Mouse (Mus musculus) gastrocnemius, postnatal 14 days (tissue): ENCODE measurements at regions not wholly inside any gene's neighbourhood (a gene's known extent, or its start where the extent isn't known, plus 50 kb on each side); places are given as distances from the start of the nearest gene placed in this dataset.

Experiments used
- DNase-seq: peaks from one replicate; pipeline ENCODE4 v3.0.0; 2021; ENCODE audit warnings: mixed read lengths
- intact Hi-C: fragments of 180-260 bp; cut with DNase I; formaldehyde crosslinking; loops from one replicate; pipeline ENCODE4 v1.15.1; 2025; ENCODE audit warnings: low total_unique reads

- intact Hi-C loops: no loop called here
- DNase-seq: no peak
These were observed 54.4 kb upstream of the Cnih3 start for GRCm38 (mm10) chr1:181298063-181298462.

GRCm38 (mm10) chr1:181299075-181299665 is 53.3 kb upstream of the Cnih3 start:
- intact Hi-C loops: no loop called here
- no peak for DNase-seq

DNA sequence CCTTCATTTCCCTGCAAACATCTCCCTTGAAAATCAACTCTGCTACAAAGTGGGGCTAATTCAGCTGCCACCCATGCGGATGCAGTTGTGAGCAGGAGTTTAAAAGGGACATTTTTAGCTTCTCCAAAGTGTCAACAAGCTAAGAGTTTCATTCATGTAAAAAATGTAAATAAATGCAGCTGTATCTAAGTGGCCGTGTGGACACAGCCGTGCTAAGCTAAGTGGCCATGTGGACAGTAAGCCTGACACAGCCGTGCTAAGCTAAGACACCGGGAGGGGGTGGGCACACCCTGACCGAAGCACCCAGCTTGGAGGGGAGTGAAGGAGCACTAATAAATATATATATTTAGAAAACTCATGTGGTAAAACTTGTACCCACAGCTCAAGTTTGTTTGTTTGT is 52.6 kb upstream of the Cnih3 start:
- intact Hi-C loops: no loop called here
- DNase-seq: no peak

- DNase-seq: no peak
- intact Hi-C loops: no loop called here
These were observed 50.3 kb upstream of the Cnih3 start for GRCm38 (mm10) chr1:181302151-181302550.
